Mouse (Mus musculus): Measurements from ENCODE around the gene Pofut1. TPM values are rescaled to one million over a fixed set of nuclear protein-coding genes. Genes with fewer than 3 reads are reported as not detected.

The Pofut1 gene
- total and polyA plus RNA-seq, 3 experiments: 12.1 to 13.3 (median 12.6) TPM

GRCm38 (mm10) chr2:153298460-153298859 lies 57.1 kb downstream of the Pofut1 start:
- DNase-seq: peak in 1 of 2 experiments; percentile 13
- no peak for TF ChIP-seq CTCF (IDR thresholded peaks at IDR 0.05)
- no peak for TF ChIP-seq POLR2A (IDR thresholded peaks at IDR 0.05; ENCODE audit: insufficient read depth, low read depth, low read length)
- TF ChIP-seq EP300 (IDR thresholded peaks at IDR 0.05; ENCODE audit: insufficient read depth, low read depth, low read length): no peak

GRCm38 (mm10) chr2:153298863-153299262 lies 57.5 kb downstream of the Pofut1 start:
- H3K27ac ChIP-seq: no peak overlapping the region; the same call in 1 of the 2 replicates
- no peaks in the 10 kb centered on the region for H3K36me3 ChIP-seq (ENCODE audit: control insufficient read depth, insufficient read depth, low read length)
- TF ChIP-seq POLR2A (IDR thresholded peaks at IDR 0.05; ENCODE audit: insufficient read depth, low read depth, low read length) (no peak), EP300 (IDR thresholded peaks at IDR 0.05; ENCODE audit: insufficient read depth, low read depth, low read length) (no peak), CTCF (IDR thresholded peaks at IDR 0.05) (peak; percentile 48)
- H3K9ac ChIP-seq (ENCODE audit: low read depth, low read length): no peak overlapping the region
- intact Hi-C loops (cut with DNase I): no loop called here
- peak in 1 of 2 experiments; percentile 23 for DNase-seq
- no peak overlapping the region for H3K4me3 ChIP-seq
- H3K27me3 ChIP-seq (ENCODE audit: control insufficient read depth, insufficient read depth, low read length): no peaks in the 10 kb centered on the region
- H3K79me2 ChIP-seq (replicated peaks; ENCODE audit: control insufficient read depth, insufficient read depth, low read length): peaks cover 4% of the 10 kb centered on the region; the same call in 1 of the 2 replicates
- 39% methylated on average over 4 of the region's 4 CpGs for WGBS
- no peaks in the 10 kb centered on the region for H3K4me1 ChIP-seq (ENCODE audit: control insufficient read depth, insufficient read depth, low read length)

More at GRCm38 (mm10) chr2:153298460-153298859, 57.1 kb downstream of the Pofut1 start:
- intact Hi-C loops (cut with DNase I): no loop called here
- Histone ChIP-seq H3K9ac (ENCODE audit: low read depth, low read length) (no peak overlapping the region), H3K27me3 (ENCODE audit: control insufficient read depth, insufficient read depth, low read length) (no peaks in the 10 kb centered on the region), H3K27ac (no peak overlapping the region; the same call in 1 of the 2 replicates), H3K79me2 (replicated peaks; ENCODE audit: control insufficient read depth, insufficient read depth, low read length) (peaks cover 4% of the 10 kb centered on the region; the same call in 1 of the 2 replicates), H3K4me1 (ENCODE audit: control insufficient read depth, insufficient read depth, low read length) (no peaks in the 10 kb centered on the region), H3K36me3 (ENCODE audit: control insufficient read depth, insufficient read depth, low read length) (no peaks in the 10 kb centered on the region), H3K4me3 (no peak overlapping the region)
- 67% methylated on average over 4 of the region's 4 CpGs for WGBS

GRCm38 (mm10) chr2:153301123-153301522 lies 59.8 kb downstream of the Pofut1 start:
- WGBS: 93% methylated on average over 5 of the region's 5 CpGs
- DNase-seq: no peak
- Histone ChIP-seq H3K4me3 (no peak overlapping the region), H3K4me1 (ENCODE audit: control insufficient read depth, insufficient read depth, low read length) (no peaks in the 10 kb centered on the region), H3K9ac (ENCODE audit: low read depth, low read length) (no peak overlapping the region), H3K27me3 (ENCODE audit: control insufficient read depth, insufficient read depth, low read length) (no peaks in the 10 kb centered on the region), H3K79me2 (replicated peaks; ENCODE audit: control insufficient read depth, insufficient read depth, low read length) (peaks cover 1% of the 10 kb centered on the region; the same call in 1 of the 2 replicates), H3K36me3 (ENCODE audit: control insufficient read depth, insufficient read depth, low read length) (no peaks in the 10 kb centered on the region), H3K27ac (no peak overlapping the region)
- TF ChIP-seq EP300 (IDR thresholded peaks at IDR 0.05; ENCODE audit: insufficient read depth, low read depth, low read length): no peak
- no peak for TF ChIP-seq POLR2A (IDR thresholded peaks at IDR 0.05; ENCODE audit: insufficient read depth, low read depth, low read length)
- no peak for TF ChIP-seq CTCF (IDR thresholded peaks at IDR 0.05)
- intact Hi-C loops (cut with DNase I): loop anchor here (5.0 kb wide), 1 partner anchor 276 kb away; no protein-coding TSS in a partner anchor

- Histone ChIP-seq H3K9ac (ENCODE audit: low read depth, low read length) (no peak overlapping the region), H3K36me3 (ENCODE audit: control insufficient read depth, insufficient read depth, low read length) (no peaks in the 10 kb centered on the region), H3K27me3 (ENCODE audit: control insufficient read depth, insufficient read depth, low read length) (no peaks in the 10 kb centered on the region), H3K4me3 (no peak overlapping the region), H3K27ac (peak overlapping the region; percentile 69), H3K4me1 (ENCODE audit: control insufficient read depth, insufficient read depth, low read length) (no peaks in the 10 kb centered on the region), H3K79me2 (replicated peaks; ENCODE audit: control insufficient read depth, insufficient read depth, low read length) (no peaks in the 10 kb centered on the region; the same call in 1 of the 2 replicates)
- TF ChIP-seq CTCF (IDR thresholded peaks at IDR 0.05) (no peak), EP300 (IDR thresholded peaks at IDR 0.05; ENCODE audit: insufficient read depth, low read depth, low read length) (no peak)
- WGBS: 56% methylated on average over 6 of the region's 6 CpGs
- intact Hi-C loops (cut with DNase I): no loop called here
- DNase-seq: peak; percentile 30 to 38
Measured at GRCm38 (mm10) chr2:153305240-153305639, 63.9 kb downstream of the Pofut1 start.

- TF ChIP-seq CTCF (IDR thresholded peaks at IDR 0.05): no peak
- no peak for TF ChIP-seq EP300 (IDR thresholded peaks at IDR 0.05; ENCODE audit: insufficient read depth, low read depth, low read length)
- no peak for TF ChIP-seq POLR2A (IDR thresholded peaks at IDR 0.05; ENCODE audit: insufficient read depth, low read depth, low read length)
- Histone ChIP-seq H3K4me3 (no peak overlapping the region), H3K36me3 (ENCODE audit: control insufficient read depth, insufficient read depth, low read length) (no peaks in the 10 kb centered on the region), H3K27me3 (ENCODE audit: control insufficient read depth, insufficient read depth, low read length) (no peaks in the 10 kb centered on the region), H3K79me2 (replicated peaks; ENCODE audit: control insufficient read depth, insufficient read depth, low read length) (no peaks in the 10 kb centered on the region), H3K4me1 (ENCODE audit: control insufficient read depth, insufficient read depth, low read length) (no peaks in the 10 kb centered on the region), H3K9ac (ENCODE audit: low read depth, low read length) (no peak overlapping the region), H3K27ac (no peak overlapping the region)
- intact Hi-C loops (cut with DNase I): no loop called here
- DNase-seq: no peak
- WGBS: 70% methylated on average over 7 of the region's 7 CpGs
Measured at GRCm38 (mm10) chr2:153308586-153308985, 67.3 kb downstream of the Pofut1 start.

GRCm38 (mm10) chr2:153309106-153309505 lies 67.8 kb downstream of the Pofut1 start:
- Histone ChIP-seq H3K79me2 (replicated peaks; ENCODE audit: control insufficient read depth, insufficient read depth, low read length) (no peaks in the 10 kb centered on the region), H3K27me3 (ENCODE audit: control insufficient read depth, insufficient read depth, low read length) (no peaks in the 10 kb centered on the region), H3K9ac (ENCODE audit: low read depth, low read length) (no peak overlapping the region), H3K36me3 (ENCODE audit: control insufficient read depth, insufficient read depth, low read length) (no peaks in the 10 kb centered on the region), H3K4me3 (no peak overlapping the region), H3K27ac (no peak overlapping the region), H3K4me1 (ENCODE audit: control insufficient read depth, insufficient read depth, low read length) (no peaks in the 10 kb centered on the region)
- intact Hi-C loops (cut with DNase I): no loop called here
- WGBS: 83% methylated on average over 8 of the region's 8 CpGs
- no peak for TF ChIP-seq EP300 (IDR thresholded peaks at IDR 0.05; ENCODE audit: insufficient read depth, low read depth, low read length)
- no peak for TF ChIP-seq POLR2A (IDR thresholded peaks at IDR 0.05; ENCODE audit: insufficient read depth, low read depth, low read length)
- TF ChIP-seq CTCF (IDR thresholded peaks at IDR 0.05): no peak
- DNase-seq: no peak
